Mouse (Mus musculus) left cerebral cortex, adult 9 months (tissue): ENCODE results near the gene Ripply3.
A peak's percentile ranks its signal among the peaks of the same experiment; 100 is the strongest.

Source experiments
- DNase-seq, 2 experiments: peaks; one replicate each; pipeline ENCODE4 v3.0.0; 2022; ENCODE audit warnings: low spot score in 2 of 2

The Ripply3 gene

GRCm38 (mm10) chr16:94358091-94358490, 29.9 kb downstream of the Ripply3 start:
- no peak for DNase-seq

- DNase-seq, result no peak
Measured at GRCm38 (mm10) chr16:94360578-94361350, 32.5 kb downstream of the Ripply3 start.

GRCm38 (mm10) chr16:94362174-94362873, 34.1 kb downstream of the Ripply3 start:
- peak; percentile 84 to 88 for DNase-seq

GRCm38 (mm10) chr16:94363814-94364213, 35.6 kb downstream of the Ripply3 start:
- no peak for DNase-seq

- no peak for DNase-seq
Measured at GRCm38 (mm10) chr16:94365435-94365834, 37.2 kb downstream of the Ripply3 start.

GRCm38 (mm10) chr16:94369596-94370172, 41.5 kb downstream of the Ripply3 start:
- DNase-seq, result peak in 1 of 2 experiments; percentile 18

- DNase-seq, result peak; percentile 89 to 93
Measured at GRCm38 (mm10) chr16:94370173-94370914, 42.1 kb downstream of the Ripply3 start, which contains the start of gene Ttc3. Ttc3 (plus strand) TSS chr16:94370618.

GRCm38 (mm10) chr16:94370915-94371300, 42.7 kb downstream of the Ripply3 start:
- peak; percentile 54 to 67 for DNase-seq

GRCm38 (mm10) chr16:94371301-94371931, 43.2 kb downstream of the Ripply3 start, which contains the start of gene Pigp:
Pigp (minus strand) TSS chr16:94371842.
- peak in 1 of 2 experiments; percentile 48 for DNase-seq

GRCm38 (mm10) chr16:94379386-94379785, 51.2 kb downstream of the Ripply3 start:
- no peak for DNase-seq

GRCm38 (mm10) chr16:94383277-94383676, 55.1 kb downstream of the Ripply3 start:
- DNase-seq, result no peak
